Mouse (Mus musculus) skeletal muscle tissue, adult 2 months (tissue): ENCODE results near the gene Zbtb45.

Experiments
- DNase-seq: peaks from one replicate; pipeline ENCODE4 v3.0.0-alpha.2; 2012; ENCODE audit warnings: low read depth, low spot score

Zbtb45 gene

DNA sequence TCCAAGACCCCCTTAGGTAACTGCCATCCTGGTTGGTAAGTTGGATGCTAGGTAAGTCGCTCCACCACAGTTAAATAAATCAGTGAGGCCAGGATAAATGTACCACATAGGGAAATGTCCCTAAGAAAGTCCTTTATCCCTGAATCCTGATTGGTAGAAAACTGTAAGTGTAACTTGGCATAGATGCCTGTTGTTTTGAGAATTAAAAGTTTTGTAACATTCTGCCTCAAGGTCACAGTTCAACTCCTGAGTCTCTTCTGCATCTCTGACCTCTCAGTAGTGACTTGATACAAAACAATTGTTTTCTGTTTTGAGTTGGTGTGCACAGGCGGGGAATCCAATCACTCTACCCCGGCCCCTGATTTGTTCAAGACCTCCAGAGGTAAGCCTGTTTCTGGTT, 11.0 kb downstream of the Zbtb45 start, which contains the start of gene Trim28:
TSS of gene Trim28 (plus strand) at position 264 of the 400 bp plus-strand sequence.
- no peak for DNase-seq

DNA sequence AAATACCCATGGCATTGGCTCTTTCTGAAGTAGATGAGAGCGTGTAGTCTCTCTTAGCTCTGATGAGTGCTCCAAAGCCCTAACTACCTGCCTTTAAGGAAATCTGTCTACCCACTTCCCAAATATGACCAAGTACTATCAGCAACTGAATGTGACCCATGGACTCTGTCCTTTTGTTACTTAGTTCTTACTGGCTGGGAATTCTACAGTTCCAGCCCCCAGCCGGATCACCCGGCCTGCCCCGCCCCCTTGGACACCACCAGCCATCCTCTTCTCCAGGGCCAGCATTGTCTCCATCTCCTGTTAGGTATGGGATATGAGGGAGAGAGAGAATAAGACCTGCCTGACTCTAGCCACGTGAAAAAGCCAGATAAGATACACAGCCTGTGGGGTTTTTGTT, 11.8 kb downstream of the Zbtb45 start, which contains the start of gene Slc27a5:
TSS of gene Slc27a5 (minus strand) at position 140 of the 400 bp plus-strand sequence.
- DNase-seq = no peak

DNA sequence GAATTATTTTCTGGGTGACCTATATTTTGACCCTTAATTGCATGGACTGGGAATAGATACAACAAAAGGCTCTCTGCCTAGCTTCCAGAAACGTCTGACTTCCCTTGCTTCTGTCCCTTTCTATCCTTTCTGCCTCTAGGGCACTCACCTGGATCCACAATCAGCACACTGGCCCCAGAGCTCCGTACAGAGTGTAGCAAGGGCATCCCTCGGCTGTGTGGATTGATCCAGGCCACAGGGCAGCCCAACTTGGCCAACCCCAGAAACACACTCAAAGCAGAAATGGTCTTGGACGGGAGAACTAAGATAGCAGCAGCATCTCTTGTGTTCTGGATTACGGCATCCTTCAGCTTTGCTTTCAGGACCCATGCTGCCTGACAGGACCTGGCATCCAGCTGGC, 12.6 kb downstream of the Zbtb45 start:
- DNase-seq = no peak

DNA sequence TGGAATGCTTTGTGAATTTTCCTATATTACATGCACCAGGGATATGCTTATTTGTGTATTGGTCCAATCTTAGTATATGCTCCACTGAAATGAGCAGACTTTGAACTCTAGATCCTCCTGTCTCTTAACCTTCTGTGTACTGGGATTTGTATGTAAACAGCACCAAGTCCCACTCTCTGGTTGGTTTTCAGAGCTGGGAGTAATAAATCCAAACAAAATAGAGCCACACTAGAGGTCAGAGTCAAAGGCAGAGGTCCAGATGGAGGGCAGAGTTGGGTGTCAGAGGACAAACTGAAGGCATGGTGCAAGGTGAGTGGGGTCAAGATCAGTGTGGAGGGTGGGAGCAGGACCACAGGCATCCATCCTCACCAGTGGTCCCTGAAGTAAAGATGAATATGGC, 14.0 kb downstream of the Zbtb45 start:
- DNase-seq = no peak

DNA sequence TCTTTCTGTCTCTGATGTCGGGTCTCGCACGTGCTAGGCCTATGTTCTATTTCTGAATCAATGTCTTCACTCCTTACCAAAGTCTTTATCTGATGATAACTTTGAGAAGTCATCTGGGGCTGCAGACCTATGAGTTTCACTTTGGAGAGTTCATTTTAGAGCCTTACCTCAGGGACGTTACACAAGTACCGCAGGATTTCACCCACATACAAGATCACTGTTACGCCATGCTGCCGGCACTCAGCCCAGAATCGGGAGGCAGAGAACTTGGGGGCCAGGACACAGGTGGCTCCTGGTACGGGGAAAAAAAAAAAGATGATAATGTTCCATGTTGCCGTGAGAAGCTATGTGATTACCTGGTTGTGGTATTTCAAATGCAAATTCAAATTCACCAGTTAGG, 16.7 kb downstream of the Zbtb45 start:
- no peak for DNase-seq

DNA sequence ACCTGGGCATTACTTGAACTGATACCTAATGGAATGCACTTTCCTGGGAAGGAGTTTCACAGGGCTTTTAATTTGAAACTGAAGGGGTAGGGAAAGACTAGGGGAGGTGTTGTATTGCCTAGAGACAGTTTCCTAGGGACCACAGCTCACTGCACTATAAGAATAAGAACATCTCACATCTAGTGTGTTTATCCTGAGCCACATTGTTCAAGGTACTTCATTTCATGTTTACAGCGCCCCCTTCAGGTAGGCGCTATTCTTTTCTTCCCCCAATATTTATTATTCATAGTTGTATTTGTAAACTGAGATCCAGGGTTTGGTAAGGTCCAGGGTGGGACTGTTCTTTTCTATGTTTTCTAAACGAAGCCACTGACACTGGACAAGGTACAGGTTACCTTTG, 17.6 kb downstream of the Zbtb45 start:
- DNase-seq = no peak

DNA sequence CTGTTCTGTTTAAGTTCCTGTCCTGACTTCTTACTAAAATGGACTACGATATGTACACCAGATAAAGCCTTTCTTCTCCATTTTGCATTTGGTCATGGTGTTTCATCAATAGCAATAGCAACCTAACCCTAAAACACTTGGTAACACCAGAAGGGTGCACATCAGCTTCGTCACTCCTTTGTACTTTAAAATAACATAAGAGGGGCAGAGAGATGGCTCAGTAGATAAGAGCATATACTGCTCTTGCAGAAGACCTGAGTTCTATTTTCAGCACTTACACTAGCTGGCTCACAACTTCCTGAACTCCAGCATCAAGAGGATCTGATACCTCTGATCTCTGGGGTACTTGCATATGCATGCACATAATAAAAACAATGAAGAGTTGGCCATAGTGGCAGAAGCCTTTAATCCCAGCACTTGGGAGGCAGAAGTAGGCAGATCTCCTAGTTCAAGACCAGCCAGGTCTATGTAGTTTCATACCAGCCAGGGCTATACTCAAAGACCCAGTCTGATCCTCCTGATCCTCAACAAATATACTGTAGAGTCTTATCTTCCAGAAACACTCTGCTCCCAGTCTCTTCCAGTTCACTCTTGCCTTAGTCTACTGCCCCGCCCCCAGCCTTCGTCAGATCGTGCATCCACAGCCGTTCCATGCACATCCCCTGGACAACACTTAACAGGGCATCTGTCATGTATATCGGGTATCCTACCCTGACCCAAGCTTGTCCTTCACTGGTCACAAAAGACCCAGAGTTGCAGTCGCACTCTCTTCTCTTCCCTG, 22.2 kb downstream of the Zbtb45 start:
- DNase-seq = no peak

DNA sequence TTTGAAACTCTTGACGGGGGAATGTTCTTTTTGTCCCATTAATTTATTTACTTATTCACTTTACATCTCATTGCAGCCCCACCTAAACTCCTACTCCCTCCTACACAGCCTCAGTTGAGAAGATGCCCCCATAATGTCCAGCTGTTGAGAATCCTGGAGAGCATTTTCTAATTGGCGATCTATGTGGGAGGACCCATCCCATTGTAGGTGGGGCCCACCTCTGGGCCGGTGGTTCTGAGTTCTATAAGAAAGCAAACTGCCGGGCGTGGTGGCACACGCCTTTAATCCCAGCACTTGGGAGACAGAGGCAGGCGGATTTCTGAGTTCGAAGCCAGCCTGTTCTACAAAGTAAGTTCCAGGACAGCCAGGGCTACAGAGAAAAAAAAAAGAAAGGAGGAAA, 22.9 kb downstream of the Zbtb45 start:
- no peak for DNase-seq

DNA sequence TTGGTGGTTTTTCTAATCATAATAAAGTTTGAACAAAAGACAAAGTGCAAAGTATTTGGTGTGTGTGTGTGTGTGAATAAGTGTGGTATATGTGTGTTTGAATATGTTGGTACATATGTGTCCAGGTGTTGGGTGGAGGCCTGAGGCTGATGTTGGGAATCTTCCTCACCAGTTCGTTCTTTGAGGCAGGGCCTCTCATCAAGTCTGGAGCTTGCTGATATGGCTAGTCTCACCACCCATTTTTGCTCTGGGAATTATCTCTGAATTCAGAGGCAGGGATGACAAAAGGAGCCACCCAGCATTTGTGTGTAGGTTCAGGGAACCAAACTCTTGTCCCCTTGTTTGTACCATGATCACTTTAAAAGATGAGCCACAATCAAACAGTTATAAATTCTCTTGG, 24.1 kb downstream of the Zbtb45 start:
- DNase-seq = no peak

DNA sequence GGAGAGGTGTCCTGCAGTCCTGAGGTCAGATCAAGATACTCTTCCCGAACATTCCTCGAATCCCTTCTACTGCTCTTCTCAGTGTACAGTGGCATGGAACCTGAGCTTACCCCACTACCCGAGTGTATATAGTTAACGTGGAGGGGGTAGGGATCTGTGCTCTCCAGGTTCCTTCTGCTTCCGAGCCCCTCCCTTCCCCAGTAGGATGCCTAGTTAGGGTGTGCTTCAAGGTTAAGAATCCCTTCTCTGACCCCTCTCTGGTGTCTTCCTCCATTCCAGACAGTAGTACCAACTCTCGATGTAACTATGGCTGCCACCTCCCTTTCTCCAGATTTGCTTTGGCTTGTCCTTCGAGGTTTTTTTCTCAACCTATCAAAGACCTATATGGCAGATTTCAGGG, 29.5 kb downstream of the Zbtb45 start:
- DNase-seq = no peak

DNA sequence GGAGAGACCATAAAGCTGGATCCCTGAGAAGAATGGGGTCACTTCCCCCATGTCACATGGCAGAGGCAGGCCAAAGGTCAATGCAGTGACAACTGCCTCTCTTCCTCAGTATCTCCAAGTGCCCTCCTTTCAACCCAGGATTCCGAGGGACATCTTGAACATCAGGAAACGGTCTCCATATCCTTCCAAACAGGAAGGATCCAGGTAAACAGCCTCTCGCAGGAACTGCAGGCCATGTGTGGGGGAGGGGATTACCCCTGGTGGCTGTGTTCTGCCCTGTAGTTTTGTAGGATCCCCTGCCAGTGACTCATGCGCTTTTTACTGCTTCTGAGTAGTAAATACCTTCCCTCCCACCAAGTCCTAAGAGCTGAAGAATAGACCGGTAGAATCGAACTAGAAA, 30.1 kb downstream of the Zbtb45 start:
- DNase-seq = no peak

DNA sequence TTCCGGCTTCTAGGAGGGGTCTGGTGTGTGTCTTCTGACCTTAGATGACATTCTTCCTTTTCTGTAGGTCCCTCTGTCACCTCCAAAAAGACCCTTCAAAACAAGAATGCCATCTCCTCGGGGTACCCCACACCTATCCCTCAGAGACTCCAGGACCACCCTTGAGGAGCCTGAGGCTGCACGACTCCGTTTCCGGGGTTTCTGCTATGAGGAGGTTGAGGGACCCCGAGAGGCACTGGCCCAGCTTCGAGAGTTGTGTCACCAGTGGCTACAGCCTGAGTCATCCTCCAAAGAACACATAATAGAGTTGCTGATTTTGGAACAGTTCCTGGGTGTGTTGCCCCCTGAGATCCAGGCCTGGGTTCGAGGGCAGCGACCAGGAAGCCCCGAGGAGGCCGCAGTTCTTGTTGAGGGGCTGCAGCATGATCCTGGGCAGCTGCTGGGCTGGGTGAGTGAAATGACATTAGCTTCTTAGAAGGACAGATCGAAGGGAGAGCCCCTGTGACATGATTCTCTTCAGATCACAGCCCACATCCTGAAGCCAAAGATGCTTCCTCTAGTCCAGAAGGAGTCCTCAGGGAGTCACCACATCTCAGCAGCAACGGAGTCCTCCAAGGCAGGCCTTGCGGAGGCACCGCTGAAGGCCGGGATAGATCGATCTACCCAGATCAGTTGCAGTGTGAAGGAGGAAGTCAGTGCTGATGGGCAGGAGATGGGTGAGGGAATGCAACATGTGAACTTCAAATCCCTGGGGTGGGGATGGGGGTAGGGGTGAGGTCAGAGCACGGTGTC, 30.7 kb downstream of the Zbtb45 start:
- no peak for DNase-seq

DNA sequence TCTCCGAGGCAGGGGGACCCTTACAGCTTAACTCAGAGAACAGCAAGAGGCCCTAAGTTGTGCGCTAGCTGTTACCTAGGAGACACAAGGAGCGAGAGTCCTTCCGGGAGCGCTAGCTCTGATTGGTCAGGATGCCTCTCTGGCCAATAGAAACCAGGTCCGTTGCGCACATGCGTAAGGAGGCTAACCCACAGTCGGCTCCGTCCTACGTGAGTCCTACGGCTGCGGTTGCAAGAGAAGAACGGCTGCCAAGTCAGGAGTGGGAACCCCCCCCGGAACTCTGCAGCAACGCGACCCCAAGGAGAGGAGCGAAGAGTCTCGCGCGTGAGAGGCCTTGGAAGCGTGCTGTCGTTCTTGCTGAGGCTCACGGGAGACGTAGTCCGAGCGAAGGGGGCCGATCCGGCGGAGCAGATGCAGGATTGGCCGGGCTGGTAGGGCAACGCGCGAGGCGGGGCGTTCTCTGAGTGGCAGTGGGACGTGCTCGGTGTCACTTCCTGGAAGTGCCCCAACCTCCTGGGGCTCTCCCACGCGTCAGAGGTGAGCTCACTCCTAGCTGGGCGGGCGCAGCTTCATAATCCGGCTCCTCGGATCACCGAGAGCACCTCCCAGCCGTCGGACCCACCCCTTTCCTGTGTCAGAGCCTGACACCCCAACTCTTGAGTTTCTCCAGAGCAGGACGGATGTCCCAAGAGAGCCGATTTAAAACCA, 32.0 kb downstream of the Zbtb45 start, which contains the start of gene Zfp446:
TSS of gene Zfp446 (plus strand) at position 167 of the 708 bp plus-strand sequence.
- DNase-seq = peak; percentile 97

DNA sequence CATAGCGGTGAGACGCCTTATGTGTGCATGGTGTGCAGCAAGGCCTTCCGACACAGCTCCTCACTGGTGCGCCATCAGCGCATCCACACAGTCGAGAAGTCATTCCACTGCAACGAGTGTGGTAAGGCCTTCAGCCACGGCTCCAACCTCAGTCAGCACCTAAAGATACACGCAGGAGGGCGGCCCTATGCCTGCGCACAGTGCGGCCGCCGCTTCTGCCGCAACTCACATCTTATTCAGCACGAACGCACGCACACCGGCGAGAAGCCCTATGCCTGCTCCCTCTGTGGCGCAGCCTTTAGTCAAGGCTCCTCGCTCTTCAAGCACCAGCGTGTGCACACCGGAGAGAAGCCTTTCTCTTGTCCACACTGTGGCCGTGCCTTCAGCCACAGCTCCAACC, 38.9 kb downstream of the Zbtb45 start:
- DNase-seq = no peak

DNA sequence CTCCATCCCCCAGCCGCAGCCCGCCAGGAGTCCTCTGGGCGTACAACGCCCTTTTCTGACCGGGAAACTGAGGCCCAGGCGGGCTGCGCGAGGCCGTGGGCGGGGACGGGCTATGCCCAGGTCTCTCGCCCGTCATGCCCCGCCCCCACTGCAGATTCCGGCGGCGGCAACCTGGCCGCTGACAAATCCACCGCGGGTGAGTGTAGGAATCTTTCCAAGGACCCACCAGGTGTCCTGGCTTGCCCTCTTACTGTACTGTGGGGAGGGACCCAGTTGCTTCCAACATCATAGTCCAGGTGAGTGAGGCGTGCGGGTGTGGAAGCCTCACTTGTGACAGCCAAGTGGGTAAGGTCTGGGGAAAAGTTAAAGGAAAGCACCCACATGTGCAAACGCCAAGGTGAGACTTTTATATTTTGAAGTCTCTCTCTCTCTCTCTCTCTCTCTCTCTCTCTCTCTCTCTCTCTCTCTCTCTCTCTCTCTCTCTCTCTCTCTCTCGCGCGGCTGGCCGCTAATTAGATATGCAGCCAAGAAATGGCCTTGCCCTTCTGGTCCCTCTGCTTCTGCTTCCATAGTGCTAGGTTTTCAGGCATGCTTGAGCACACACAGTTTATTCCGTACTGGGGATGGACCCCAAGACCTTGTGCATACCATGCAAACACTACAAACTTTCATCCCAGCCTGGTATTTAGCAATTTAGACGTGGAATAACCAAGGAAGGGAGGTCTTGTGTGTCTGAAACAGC, 43.6 kb downstream of the Zbtb45 start:
- no peak for DNase-seq

DNA sequence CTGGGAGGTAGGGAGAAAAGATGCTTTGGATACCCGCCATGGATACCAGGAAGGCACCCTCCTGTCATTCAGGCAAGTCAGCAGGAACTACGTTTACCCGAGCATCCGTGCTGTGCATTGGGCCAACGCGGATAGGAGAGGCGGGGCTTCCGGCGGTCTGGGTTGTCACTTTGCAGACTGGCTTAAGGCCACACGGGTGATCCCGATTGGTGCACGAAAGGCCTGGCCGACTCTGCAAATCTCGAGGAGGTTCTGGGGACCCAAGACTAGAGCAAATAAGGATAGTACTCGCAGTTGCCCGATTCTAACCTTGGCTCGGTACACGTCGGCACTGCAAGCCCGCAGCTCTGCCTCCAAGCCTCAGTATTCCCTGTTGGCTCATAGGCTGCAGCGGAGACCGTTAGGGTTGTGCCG, 44.1 kb downstream of the Zbtb45 start, which contains the start of gene Zfp324:
TSS of gene Zfp324 (plus strand) at position 161 of the 414 bp plus-strand sequence.
- DNase-seq = peak; percentile 88

DNA sequence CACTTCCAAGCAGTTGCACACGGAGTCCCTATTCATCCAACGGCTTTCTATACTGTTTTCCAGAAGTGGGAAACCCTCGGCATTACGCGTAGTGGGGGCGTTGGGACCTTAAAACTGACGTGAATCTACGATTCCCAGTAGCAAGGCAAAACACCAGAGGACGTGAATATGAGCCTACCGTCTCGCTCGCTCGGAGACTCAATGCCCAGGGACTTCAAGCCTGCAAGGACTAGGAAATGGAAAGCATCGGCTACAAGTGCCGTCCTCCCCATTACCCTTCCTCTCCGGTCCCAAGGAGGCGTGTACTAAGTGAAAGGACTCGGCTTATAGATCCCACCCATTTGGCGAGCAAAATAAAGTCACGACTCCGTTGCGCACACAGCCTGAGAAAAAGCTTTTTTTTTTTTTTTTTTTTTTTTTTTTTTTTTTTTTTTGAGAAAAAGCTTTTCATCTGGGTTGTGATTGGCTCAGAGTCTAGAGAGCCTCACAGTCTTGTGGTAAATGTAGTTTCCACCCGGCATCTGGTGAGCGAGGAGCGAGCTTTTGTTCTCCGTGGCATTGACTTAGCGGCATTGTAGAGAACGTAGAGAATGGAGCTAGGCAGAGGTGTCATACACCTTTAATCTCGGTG, 48.2 kb downstream of the Zbtb45 start:
- DNase-seq = peak; percentile 79

DNA sequence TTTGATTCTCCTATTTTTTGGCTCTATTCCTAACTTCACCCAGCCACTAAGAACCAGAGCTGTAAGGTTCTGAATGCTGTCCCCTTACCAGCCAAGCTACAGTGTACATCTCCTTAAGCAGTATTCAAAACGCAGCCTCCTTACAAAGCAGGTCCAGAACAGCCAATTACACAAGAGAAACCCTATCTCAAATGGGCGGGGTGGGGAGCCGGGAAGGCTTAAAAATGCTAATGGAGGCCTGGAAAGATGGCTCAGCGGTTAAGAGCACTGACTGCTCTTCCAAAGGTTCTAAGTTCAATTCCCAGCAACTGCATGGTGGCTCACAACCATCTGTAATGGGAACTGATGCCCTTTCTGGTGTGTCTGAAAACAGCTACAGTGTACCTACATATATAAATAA, 50.1 kb downstream of the Zbtb45 start:
- DNase-seq = no peak

DNA sequence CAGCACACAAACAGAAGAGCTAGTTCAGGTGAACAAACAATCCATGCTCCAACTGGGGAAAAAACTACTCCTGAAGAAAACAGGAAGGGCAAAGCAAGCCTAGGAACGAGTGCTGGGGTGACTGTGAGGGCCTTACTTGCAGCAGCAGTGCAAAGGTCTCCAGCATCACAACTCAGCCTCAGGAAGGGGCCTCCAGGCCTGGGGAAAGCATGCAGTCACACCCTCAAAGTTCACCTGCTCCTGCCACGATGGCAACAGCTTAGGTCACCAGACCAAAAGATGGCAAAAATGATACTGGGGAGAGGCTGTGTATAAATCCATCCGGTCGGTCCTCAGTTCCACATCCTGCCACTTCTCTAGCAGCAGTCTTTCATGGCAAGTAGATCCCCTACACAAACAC, 50.9 kb downstream of the Zbtb45 start:
- no peak for DNase-seq

DNA sequence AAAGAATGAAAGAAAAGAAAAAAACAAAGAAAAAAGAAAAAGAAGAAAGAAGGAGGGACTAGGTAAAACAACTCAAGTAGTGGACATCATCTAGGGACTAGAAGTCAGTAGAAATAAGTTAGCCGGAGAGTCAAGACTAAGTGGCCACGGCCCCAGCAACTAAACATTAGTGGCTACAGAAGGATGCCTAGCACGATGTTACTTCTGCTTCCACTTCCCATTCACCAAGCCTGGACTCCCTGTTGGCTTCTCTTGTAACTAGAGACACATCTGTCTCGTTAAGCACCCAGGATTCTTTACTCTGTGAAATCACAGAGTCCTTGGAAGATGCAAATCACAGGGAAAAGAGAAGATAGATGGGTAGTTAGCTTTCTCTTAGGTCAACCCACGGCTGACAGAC, 52.3 kb downstream of the Zbtb45 start:
- no peak for DNase-seq

DNA sequence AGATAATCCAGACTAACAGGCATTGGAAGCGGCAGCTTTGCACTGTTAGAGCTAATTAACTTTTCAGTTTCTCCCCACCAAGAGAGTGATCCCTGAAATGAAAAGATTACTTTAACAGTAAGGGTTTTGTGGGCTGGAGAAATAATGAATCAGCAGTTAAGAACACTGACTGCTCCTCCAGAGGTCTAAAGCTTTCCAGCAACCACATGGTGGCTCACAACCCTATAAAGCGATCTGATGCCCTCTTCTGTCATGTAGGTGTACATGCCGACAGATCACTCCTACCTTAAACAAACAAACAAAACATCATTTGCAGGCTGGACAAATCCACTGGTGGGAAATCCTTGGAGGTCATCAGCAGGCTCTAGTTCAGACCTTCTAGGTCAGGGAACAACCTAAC, 54.9 kb downstream of the Zbtb45 start:
- DNase-seq = no peak
